Comparison of ENCODE assay signal across 9 mouse cellular contexts in genomic region chr10:28075491-28076035, GRCm38 (mm10). TPM values are rescaled to one million over a fixed set of nuclear protein-coding genes. Genes with fewer than 3 reads are reported as not detected.
DNase-seq lines count a peak whose midpoint lies in the region; ATAC-seq and TF ChIP-seq lines count a peak whose summit lies in the region.
"Had no signal": no experiment of that assay in that cellular context is flagged by ENCODE, and none has a peak within 500 bp of the region (broad histone marks: within the 10 kb centered on the region; RNA-seq: fewer than 3 reads in every experiment).

No protein-coding gene starts in this region.

- H3K27ac ChIP-seq in bone marrow, adult 2 months (ENCODE audit: control insufficient read depth, insufficient read depth, low read depth, low read length, poor library complexity) = no peak overlapping the region
- peak overlapping the region; percentile 87 for H3K27ac ChIP-seq in intestine, embryonic 15.5 days
- no peak overlapping the region for H3K27ac ChIP-seq in liver, embryonic 14.5 days
- peak overlapping the region; percentile 92 for H3K27ac ChIP-seq in neural tube, embryonic 13.5 days (replicated peaks)

- no peak for TF ChIP-seq EP300 in liver, embryonic 14.5 days (IDR thresholded peaks at IDR 0.05; ENCODE audit: low read depth)

- no peaks in the 10 kb centered on the region for H3K27me3 ChIP-seq in intestine, embryonic 15.5 days (replicated peaks)
- H3K27me3 ChIP-seq in liver, embryonic 14.5 days (ENCODE audit: control insufficient read depth, insufficient read depth, low read length) = peaks cover 26% of the 10 kb centered on the region
- H3K27me3 ChIP-seq in neural tube, embryonic 13.5 days = no peaks in the 10 kb centered on the region
- H3K27me3 ChIP-seq: CH12.LX had no signal

- DNase-seq in embryo, embryonic 10 days (ENCODE audit: low spot score) = peak; percentile 53
- DNase-seq in embryo, embryonic 9.5 days (ENCODE audit: extremely low spot score) = no peak
- DNase-seq in gastrocnemius, postnatal 10 days = peak; percentile 14
- no peak for DNase-seq in liver, embryonic 14.5 days (ENCODE audit: low read depth in 3 of 3, low spot score in 3 of 3)
- no peak for DNase-seq in yolk sac, embryonic 10.5 days (ENCODE audit: low spot score)

- peak; percentile 63 for ATAC-seq in intestine, embryonic 15.5 days
- ATAC-seq in liver, embryonic 14.5 days (ENCODE audit: insufficient read depth) = no peak; the same call in 1 of the 2 replicates
- 0 out of 2 replicates have a peak, but pooled peaks have one; percentile 7 for ATAC-seq in neural tube, embryonic 13.5 days (ENCODE audit: low read depth)

- TF ChIP-seq CTCF in bone marrow, adult 2 months (IDR thresholded peaks at IDR 0.05; ENCODE audit: control insufficient read depth, insufficient read depth, low read length) = no peak
- no peak for TF ChIP-seq CTCF in liver, embryonic 14.5 days (IDR thresholded peaks at IDR 0.05; ENCODE audit: low read depth)

- peak overlapping the region; percentile 71 for H3K4me2 ChIP-seq in intestine, embryonic 15.5 days (replicated peaks)
- H3K4me2 ChIP-seq in liver, embryonic 14.5 days (ENCODE audit: low read depth) = peak overlapping the region; percentile 48
- H3K4me2 ChIP-seq in neural tube, embryonic 13.5 days = peak overlapping the region; percentile 78

- 1% methylated on average over 22 of the region's 22 CpGs for WGBS in bone marrow, adult 2 months
- 0% methylated on average over 22 of the region's 22 CpGs for WGBS in intestine, embryonic 15.5 days
- 2% methylated on average over 22 of the region's 22 CpGs for WGBS in liver, embryonic 14.5 days (ENCODE audit: insufficient replicate concordance)
- WGBS in neural tube, embryonic 13.5 days = under 1% methylated on average over 22 of the region's 22 CpGs

- peak overlapping the region; percentile 11 for H3K4me3 ChIP-seq in bone marrow, adult 2 months (replicated peaks; ENCODE audit: control insufficient read depth, low read depth, low read length)
- H3K4me3 ChIP-seq in intestine, embryonic 15.5 days (replicated peaks) = peak overlapping the region; percentile 56
- H3K4me3 ChIP-seq in liver, embryonic 14.5 days (ENCODE audit: insufficient read depth in 1 of 2, low read depth in 2 of 2, low read length in 2 of 2) = peak overlapping the region; percentile 57 to 71
- peak overlapping the region; percentile 68 for H3K4me3 ChIP-seq in neural tube, embryonic 13.5 days

- H3K36me3 ChIP-seq in intestine, embryonic 15.5 days = no peaks in the 10 kb centered on the region
- H3K36me3 ChIP-seq in liver, embryonic 14.5 days (replicated peaks; ENCODE audit: control insufficient read depth, insufficient read depth, low read depth) = no peaks in the 10 kb centered on the region
- H3K36me3 ChIP-seq in neural tube, embryonic 13.5 days = no peaks in the 10 kb centered on the region

- TF ChIP-seq POLR2A in bone marrow, adult 2 months (IDR thresholded peaks at IDR 0.05; ENCODE audit: borderline replicate concordance, control insufficient read depth, low read depth, low read length) = no peak

- H3K4me1 ChIP-seq in bone marrow, adult 2 months (ENCODE audit: control insufficient read depth, insufficient read depth, low read length) = no peaks in the 10 kb centered on the region
- 0 out of 2 replicates have a peak, but pooled peaks cover 5% of the 10 kb centered on the region for H3K4me1 ChIP-seq in intestine, embryonic 15.5 days (replicated peaks)
- H3K4me1 ChIP-seq in liver, embryonic 14.5 days (replicated peaks; ENCODE audit: control insufficient read depth in 2 of 2, insufficient read depth in 2 of 2, low read length in 1 of 2) = no peaks in the 10 kb centered on the region
- peaks cover 27% of the 10 kb centered on the region; the same call in 1 of the 2 replicates for H3K4me1 ChIP-seq in neural tube, embryonic 13.5 days (replicated peaks)

- H3K9ac ChIP-seq in intestine, embryonic 15.5 days = peak overlapping the region; percentile 68
- H3K9ac ChIP-seq in liver, embryonic 14.5 days (replicated peaks) = no peak overlapping the region; the same call in 1 of the 2 replicates
- H3K9ac ChIP-seq in neural tube, embryonic 13.5 days = peak overlapping the region; percentile 89

- no peaks in the 10 kb centered on the region for H3K9me3 ChIP-seq in intestine, embryonic 15.5 days
- no peaks in the 10 kb centered on the region for H3K9me3 ChIP-seq in liver, embryonic 14.5 days (ENCODE audit: control insufficient read depth, low read length)
- H3K9me3 ChIP-seq in neural tube, embryonic 13.5 days = no peaks in the 10 kb centered on the region

RNA-seq across cellular contexts. Expression of gene Ptprk, which starts 0.9 kb away (rescaled TPM):
- 1.2 and 3.7 TPM in 2 replicates for polyA plus RNA-seq in bone marrow, adult 2 months (2011; ENCODE audit: insufficient read depth, insufficient read length, low replicate concordance, missing spikeins)
- total RNA-seq in gastrocnemius, postnatal 10 days (2021) = 10 to 100 TPM in 1 of 2 experiments, 1 to 10 TPM in 1; 9.4 to 14.2 TPM
- polyA plus RNA-seq in intestine, embryonic 15.5 days (2015; fragmentation: Nextera tagmentation; extraction: Ambion mirVana) = 35.6 and 41.4 TPM in 2 replicates
- polyA plus RNA-seq in liver, embryonic 14.5 days (2012; rRNA removed) = 2.9 and 3.0 TPM in 2 replicates
- polyA plus RNA-seq in liver, embryonic 14.5 days (2014; fragmentation: Nextera tagmentation; extraction: Ambion mirVana) = 3.3 and 3.9 TPM in 2 replicates
- 22.4 and 23.5 TPM in 2 replicates for polyA plus RNA-seq in neural tube, embryonic 13.5 days (2015; fragmentation: Nextera tagmentation; extraction: Ambion mirVana)
- total RNA-seq: CH12.LX had no signal

Comparison
In these comparisons a context has a peak if more than half of its experiments do, and no peak if none do; other contexts are left out.
1. DNase-seq: peak in embryo, embryonic 10 days (single experiment) and gastrocnemius, postnatal 10 days (single experiment); none in embryo, embryonic 9.5 days (single experiment), liver, embryonic 14.5 days (0 of 3) and yolk sac, embryonic 10.5 days (single experiment).
2. H3K27ac ChIP-seq: peak in intestine, embryonic 15.5 days (single experiment) and neural tube, embryonic 13.5 days (single experiment); none in bone marrow, adult 2 months (single experiment) and liver, embryonic 14.5 days (single experiment).
3. H3K4me3 ChIP-seq: peak in every context shown above with its lines; median percentile 68 in neural tube, embryonic 13.5 days; 64 in liver, embryonic 14.5 days; 56 in intestine, embryonic 15.5 days; 11 in bone marrow, adult 2 months.
4. Peak in every context shown above with its lines, with median percentiles within 50 percentile points of each other: H3K4me2 ChIP-seq.